Mouse (Mus musculus) liver, embryonic 11.5 days (tissue): ENCODE data around the gene Mamdc4. TPM values are rescaled to one million over a fixed set of nuclear protein-coding genes. Genes with fewer than 3 reads are reported as not detected.

Experiments used
- ATAC-seq: fragments of 200-750 bp; cut with Nextera tagmentation; replicated peaks from 2 replicates; pipeline ENCODE4 v1.8.0; 2017; ENCODE audit warnings: moderate number of reproducible peaks, mild to moderate bottlenecking, moderate TSS enrichment, moderate library complexity; ENCODE audit not compliant: low FRiP score
- DNase-seq: peaks from one replicate; pipeline ENCODE4 v3.0.0-alpha.2; 2017; ENCODE audit warnings: low spot score
- H3K27ac ChIP-seq: fragments of 300-500 bp; sonication (generic); 2 replicates; pipeline ENCODE4 v1.5.1; 2014; ENCODE audit warnings: mild to moderate bottlenecking, low read depth, low read length, control low read depth
- H3K27me3 ChIP-seq: fragments of 300-500 bp; sonication (generic); replicated peaks from 2 replicates; pipeline ENCODE4 v1.6.1; 2014; ENCODE audit warnings: low read length, mixed read lengths; ENCODE audit not compliant: control insufficient read depth, insufficient read depth
- H3K36me3 ChIP-seq: fragments of 300-500 bp; sonication (generic); 2 replicates; pipeline ENCODE4 v1.6.1; 2014; ENCODE audit warnings: mild to moderate bottlenecking, low read length, moderate library complexity, mixed read lengths; ENCODE audit not compliant: control insufficient read depth, insufficient read depth
- H3K4me1 ChIP-seq: fragments of 300-500 bp; sonication (generic); replicated peaks from 2 replicates; pipeline ENCODE4 v1.6.1; 2014; ENCODE audit warnings: low read length, mixed read lengths; ENCODE audit not compliant: control insufficient read depth, insufficient read depth
- H3K4me2 ChIP-seq: fragments of 300-500 bp; sonication (generic); 2 replicates; pipeline ENCODE4 v1.6.1; 2014; ENCODE audit warnings: mild to moderate bottlenecking, control low read depth, moderate library complexity
- H3K4me3 ChIP-seq: fragments of 300-500 bp; sonication (generic); 2 replicates; pipeline ENCODE4 v1.5.1; 2014; ENCODE audit warnings: low read depth, low read length, control low read depth
- H3K9ac ChIP-seq: fragments of 300-500 bp; sonication (generic); 2 replicates; pipeline ENCODE4 v1.6.1; 2014; ENCODE audit warnings: low read depth, low read length, control low read depth
- H3K9me3 ChIP-seq: fragments of 300-500 bp; sonication (generic); 2 replicates; pipeline ENCODE4 v1.6.1; 2016; ENCODE audit warnings: low read length, inconsistent platforms, mixed read lengths; ENCODE audit not compliant: control insufficient read depth
- WGBS: fragments of 180-500 bp; shearing (Covaris S2); extraction: QIAGEN DNeasy Blood & Tissue Kit; methylation state at CpG from one replicate; pipeline ENCODE4 v1.1.7; 2014; 5-methylcytosine and 5-hydroxymethylcytosine counted together
- polyA plus RNA-seq: library from polyadenylated mRNA; unstranded; fragments of >200 nt; fragmentation: Nextera tagmentation; extraction: Ambion mirVana; gene quantifications from 2 replicates; pipeline ENCODE4 v1.2.1, GENCODE M21; 2014

Gene Mamdc4
- polyA plus RNA-seq, 1 experiment from 2014 or later = 1.3 TPM

DNA sequence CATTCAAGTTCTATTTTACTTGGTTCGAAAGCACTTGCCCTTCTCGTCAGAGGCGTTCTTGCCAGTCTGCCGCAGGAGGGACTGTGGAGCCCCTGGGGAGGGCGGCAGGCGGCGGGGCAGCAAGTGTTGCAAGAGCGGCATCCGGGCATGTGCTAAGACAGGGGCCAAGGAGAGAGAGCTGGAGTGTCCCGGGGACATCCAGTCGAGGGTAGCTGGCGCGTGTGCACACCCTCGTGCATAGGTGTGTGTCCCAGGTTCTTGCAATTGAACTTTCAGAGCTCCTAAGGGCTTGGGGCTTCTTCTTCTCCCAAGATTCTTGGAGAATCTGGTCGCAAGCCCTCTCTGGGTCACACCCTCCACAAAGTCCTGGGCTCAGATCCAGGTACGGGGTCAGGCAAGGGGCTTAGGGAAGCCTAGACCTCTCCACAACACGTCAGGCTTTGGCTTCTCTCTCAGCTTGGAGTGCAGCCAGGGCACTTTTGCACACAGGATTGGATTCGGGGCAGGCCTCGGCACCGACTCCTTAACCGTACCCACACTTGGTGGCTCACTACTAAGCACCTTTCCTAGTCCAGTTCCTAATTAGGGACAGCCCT is 885 bp upstream of the Mamdc4 start:
- Histone ChIP-seq H3K27ac (peak overlapping the region; percentile 75; the same call in 1 of the 2 replicates), H3K27me3 (peaks cover 50% of the 10 kb centered on the region)

DNA sequence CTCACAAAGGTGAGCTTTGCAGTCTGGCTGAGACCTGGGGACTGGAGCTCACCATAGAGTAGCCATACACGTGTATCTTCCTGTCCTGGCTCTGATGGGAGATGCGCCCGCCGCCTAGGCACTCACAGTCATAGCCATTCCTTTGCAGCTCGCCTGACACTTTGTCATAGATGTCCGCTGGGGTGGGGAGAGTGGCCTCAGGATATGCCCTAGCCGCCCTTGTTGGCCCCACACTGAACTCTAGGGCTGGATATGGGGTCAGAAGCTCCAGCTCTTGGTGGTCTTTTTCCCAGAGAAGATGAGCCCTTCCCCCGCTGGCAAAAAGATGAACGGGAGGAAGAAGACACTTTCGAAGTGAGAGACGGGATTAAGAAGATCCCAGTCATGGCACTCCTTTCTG is 509 bp downstream of the Mamdc4 start:
- peaks cover 5% of the 10 kb centered on the region; the same call in 1 of the 2 replicates for H3K36me3 ChIP-seq
- 0 out of 2 replicates have a peak, but pooled peaks have one; percentile 1 for ATAC-seq
- peak overlapping the region; percentile 91 for H3K4me2 ChIP-seq
- H3K4me3 ChIP-seq = peak overlapping the region; percentile 63
- peak overlapping the region; percentile 65 for H3K9ac ChIP-seq
- DNase-seq = no peak
- no peaks in the 10 kb centered on the region for H3K9me3 ChIP-seq
- 17% methylated on average over 11 of the region's 11 CpGs for WGBS
- peaks cover 36% of the 10 kb centered on the region for H3K27me3 ChIP-seq
- H3K4me1 ChIP-seq = peaks cover 38% of the 10 kb centered on the region
- H3K27ac ChIP-seq = peak overlapping the region; percentile 75; the same call in 1 of the 2 replicates

More for the DNA sequence above, 885 bp upstream of the Mamdc4 start:
- peak overlapping the region; percentile 63 for H3K4me3 ChIP-seq
- H3K9ac ChIP-seq = peak overlapping the region; percentile 65
- DNase-seq = peak; percentile 69
- no peak for ATAC-seq
- no peaks in the 10 kb centered on the region for H3K9me3 ChIP-seq
- H3K4me2 ChIP-seq = peak overlapping the region; percentile 91
- 23% methylated on average over 21 of the region's 21 CpGs for WGBS
- peaks cover 42% of the 10 kb centered on the region for H3K4me1 ChIP-seq
- no peaks in the 10 kb centered on the region; the same call in 1 of the 2 replicates for H3K36me3 ChIP-seq

DNA sequence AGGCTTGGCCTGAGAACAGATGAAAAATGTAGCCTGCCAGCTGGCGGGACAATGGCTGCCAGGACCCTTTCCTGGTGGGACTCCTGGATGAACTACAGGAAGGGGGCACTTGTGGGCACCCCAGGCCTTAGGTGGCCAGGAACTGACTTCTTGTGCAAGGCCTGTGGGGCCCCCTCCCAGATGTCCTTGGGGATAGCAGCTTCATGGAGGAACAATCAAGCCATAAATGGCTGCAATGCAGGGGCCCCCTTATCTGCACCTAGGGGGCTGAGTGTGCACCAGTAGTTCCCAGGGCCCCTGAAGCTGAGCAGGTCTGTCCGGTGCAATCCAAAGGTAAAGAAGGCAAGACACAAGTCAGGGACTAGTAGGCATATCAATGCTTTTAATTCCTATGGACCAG is 1.6 kb downstream of the Mamdc4 start:
- H3K4me3 ChIP-seq = no peak overlapping the region; the same call in 1 of the 2 replicates

GRCm38 (mm10) chr2:25571221-25571620 is 3.4 kb downstream of the Mamdc4 start:
- ATAC-seq = no peak
- Histone ChIP-seq H3K27ac (no peak overlapping the region), H3K4me1 (peaks cover 24% of the 10 kb centered on the region), H3K9ac (no peak overlapping the region), H3K4me2 (no peak overlapping the region), H3K27me3 (peaks cover 7% of the 10 kb centered on the region), H3K36me3 (peaks cover 11% of the 10 kb centered on the region; the same call in 1 of the 2 replicates), H3K9me3 (no peaks in the 10 kb centered on the region), H3K4me3 (no peak overlapping the region)
- DNase-seq = no peak
- 81% methylated on average over 4 of the region's 4 CpGs for whole genome bisulfite sequencing

More for the DNA sequence above, 1.6 kb downstream of the Mamdc4 start:
- peak overlapping the region; percentile 91 for H3K4me2 ChIP-seq
- no peak overlapping the region for H3K27ac ChIP-seq
- WGBS = 72% methylated on average over 2 of the region's 2 CpGs
- H3K36me3 ChIP-seq = peaks cover 9% of the 10 kb centered on the region; the same call in 1 of the 2 replicates
- H3K4me1 ChIP-seq = peaks cover 35% of the 10 kb centered on the region
- H3K9me3 ChIP-seq = no peaks in the 10 kb centered on the region
- peaks cover 25% of the 10 kb centered on the region for H3K27me3 ChIP-seq
- ATAC-seq (no peak), DNase-seq (no peak)
- H3K9ac ChIP-seq = peak overlapping the region; percentile 65; the same call in 1 of the 2 replicates

DNA sequence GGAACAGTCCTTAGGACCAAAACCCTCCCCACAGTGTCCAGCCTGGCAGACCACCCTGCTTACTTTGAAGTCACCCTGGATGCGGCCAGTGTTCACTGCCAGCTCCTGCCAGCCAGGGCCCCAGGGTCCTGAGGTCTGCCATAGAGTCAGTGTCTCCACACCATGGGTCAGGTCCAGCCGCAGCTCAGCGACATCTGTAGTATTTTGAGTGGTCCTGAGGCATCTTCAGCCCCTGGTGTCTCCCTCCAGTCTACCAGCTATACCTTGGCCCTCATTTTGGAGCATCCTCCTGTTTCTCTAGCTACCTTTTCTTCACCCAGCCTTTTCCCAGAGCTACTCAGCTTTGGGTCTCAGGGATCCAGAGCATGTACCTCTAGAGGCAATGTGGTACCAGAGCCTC is 5.3 kb downstream of the Mamdc4 start:
- WGBS = 86% methylated on average over 3 of the region's 3 CpGs
- no peak overlapping the region for H3K4me3 ChIP-seq
- H3K9ac ChIP-seq = no peak overlapping the region
- H3K36me3 ChIP-seq = peaks cover 19% of the 10 kb centered on the region; the same call in 1 of the 2 replicates
- no peaks in the 10 kb centered on the region for H3K27me3 ChIP-seq
- DNase-seq (no peak), ATAC-seq (no peak)
- peaks cover 16% of the 10 kb centered on the region for H3K4me1 ChIP-seq
- H3K9me3 ChIP-seq = no peaks in the 10 kb centered on the region
- no peak overlapping the region for H3K4me2 ChIP-seq
- no peak overlapping the region for H3K27ac ChIP-seq

DNA sequence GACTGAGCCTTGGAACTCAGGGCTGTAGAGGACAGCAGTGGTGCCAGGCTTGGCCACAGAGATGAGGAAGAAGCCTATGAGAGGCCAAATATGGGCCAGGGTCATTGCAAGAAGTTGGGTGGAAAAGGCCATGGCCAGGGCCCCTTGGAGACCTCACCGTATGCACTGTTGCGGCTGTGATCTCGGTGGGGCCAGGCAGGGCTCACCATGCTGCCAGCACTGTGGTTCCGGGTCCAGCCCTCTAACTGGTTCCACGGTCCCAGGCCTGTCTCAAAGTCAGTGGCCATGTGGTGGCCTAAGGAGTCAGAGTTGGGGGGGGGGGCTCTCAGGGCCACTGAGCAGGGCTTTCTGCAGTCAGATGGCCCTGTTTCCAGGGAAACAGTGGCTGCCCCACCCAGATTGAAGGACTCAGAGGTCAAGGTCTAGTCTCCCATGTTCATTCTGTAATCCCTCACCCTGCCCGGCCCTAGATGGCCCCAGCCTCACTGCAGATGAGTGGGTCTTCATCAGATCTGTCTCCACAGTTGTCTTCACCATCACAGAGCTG is 6.1 kb downstream of the Mamdc4 start:
- ATAC-seq = no peak
- Histone ChIP-seq H3K27ac (no peak overlapping the region), H3K36me3 (peaks cover 23% of the 10 kb centered on the region)

DNA sequence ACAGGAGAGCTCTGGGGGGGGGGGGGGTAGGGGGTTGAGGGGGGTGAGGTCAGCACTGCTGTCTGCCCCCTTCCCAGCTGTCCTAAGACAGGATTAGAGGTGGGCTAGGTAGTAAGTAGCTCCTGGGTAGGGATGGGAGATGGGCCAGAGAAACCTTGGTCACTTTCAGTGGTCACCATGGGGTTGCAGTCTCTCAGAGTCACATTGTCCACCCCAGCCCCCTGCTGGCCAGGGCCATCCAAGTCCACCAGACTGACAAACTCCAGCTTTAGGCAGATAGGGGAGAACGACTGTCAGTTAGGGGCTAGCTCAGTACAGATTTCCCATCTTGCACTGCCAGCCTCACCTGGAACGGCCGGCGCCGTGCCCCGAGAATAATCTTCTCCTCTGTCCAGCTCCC is 8.1 kb downstream of the Mamdc4 start:
- no peaks in the 10 kb centered on the region for H3K9me3 ChIP-seq
- H3K4me1 ChIP-seq = 0 out of 2 replicates have a peak, but pooled peaks cover 2% of the 10 kb centered on the region
- WGBS = 89% methylated on average over 6 of the region's 6 CpGs
- peaks cover 38% of the 10 kb centered on the region for H3K36me3 ChIP-seq
- H3K27me3 ChIP-seq = no peaks in the 10 kb centered on the region
- ATAC-seq (no peak), DNase-seq (no peak)
- H3K27ac ChIP-seq = no peak overlapping the region
- H3K9ac ChIP-seq = no peak overlapping the region
- H3K4me2 ChIP-seq = no peak overlapping the region
- H3K4me3 ChIP-seq = no peak overlapping the region

More for the DNA sequence above, 6.1 kb downstream of the Mamdc4 start:
- H3K9ac ChIP-seq = no peak overlapping the region
- no peaks in the 10 kb centered on the region for H3K27me3 ChIP-seq
- H3K4me1 ChIP-seq = peaks cover 11% of the 10 kb centered on the region
- H3K4me2 ChIP-seq = no peak overlapping the region
- DNase-seq = no peak
- WGBS = 88% methylated on average over 6 of the region's 6 CpGs
- H3K4me3 ChIP-seq = no peak overlapping the region
- no peaks in the 10 kb centered on the region for H3K9me3 ChIP-seq

DNA sequence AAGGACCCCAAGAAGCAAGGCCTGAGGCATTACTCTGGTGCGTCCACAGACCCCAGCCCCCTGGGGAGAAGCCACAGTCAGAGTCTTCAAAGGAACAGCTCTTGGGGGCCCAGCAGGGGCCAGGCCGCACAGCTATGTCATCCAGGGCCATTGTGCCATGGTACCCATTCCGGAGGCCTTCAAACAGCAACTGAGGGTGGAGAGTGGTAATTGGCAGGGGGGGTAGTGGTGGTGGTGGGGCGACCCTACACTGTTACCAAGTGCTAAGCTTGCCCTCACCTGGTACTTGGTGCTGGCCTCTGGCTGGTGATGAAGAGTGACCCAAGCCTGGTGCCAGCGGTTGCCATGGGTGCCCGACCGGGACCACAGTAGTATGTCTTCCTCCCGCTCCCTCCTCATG is 8.9 kb downstream of the Mamdc4 start:
- H3K9me3 ChIP-seq = no peaks in the 10 kb centered on the region
- ATAC-seq (no peak), DNase-seq (no peak)
- H3K4me1 ChIP-seq = no peaks in the 10 kb centered on the region
- no peak overlapping the region for H3K9ac ChIP-seq
- H3K4me3 ChIP-seq = no peak overlapping the region
- H3K36me3 ChIP-seq = peaks cover 46% of the 10 kb centered on the region
- no peak overlapping the region for H3K4me2 ChIP-seq
- H3K27me3 ChIP-seq = no peaks in the 10 kb centered on the region
- 90% methylated on average over 8 of the region's 8 CpGs for WGBS
- no peak overlapping the region for H3K27ac ChIP-seq

DNA sequence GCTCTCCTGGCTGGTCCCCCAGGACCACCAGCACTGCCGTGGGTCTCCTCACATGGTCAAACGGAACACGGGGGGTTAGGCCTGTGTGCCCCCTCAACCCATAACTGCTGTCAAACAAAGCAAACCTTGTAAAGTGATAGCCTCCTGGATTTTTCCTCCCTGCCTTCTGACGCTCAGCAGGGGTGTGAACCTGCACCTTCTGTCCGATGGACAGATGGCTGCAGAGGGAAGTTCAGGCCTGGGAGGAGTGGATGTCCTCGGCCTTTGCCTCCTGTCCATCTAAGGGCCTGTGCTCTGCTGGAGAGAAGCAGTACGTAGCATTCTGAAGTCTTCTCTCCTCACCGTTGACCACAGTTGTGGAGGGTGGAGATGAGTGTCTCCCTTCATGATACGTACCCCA is 12.7 kb downstream of the Mamdc4 start:
- no peaks in the 10 kb centered on the region for H3K27me3 ChIP-seq
- ATAC-seq (no peak), DNase-seq (no peak)
- no peak overlapping the region for H3K27ac ChIP-seq
- no peaks in the 10 kb centered on the region for H3K9me3 ChIP-seq
- no peak overlapping the region for H3K9ac ChIP-seq
- H3K4me3 ChIP-seq = no peak overlapping the region
- WGBS = 83% methylated on average over 9 of the region's 9 CpGs
- H3K36me3 ChIP-seq = peaks cover 40% of the 10 kb centered on the region
- H3K4me2 ChIP-seq = no peak overlapping the region
- H3K4me1 ChIP-seq = peaks cover 14% of the 10 kb centered on the region
